In the genomic region with DNA sequence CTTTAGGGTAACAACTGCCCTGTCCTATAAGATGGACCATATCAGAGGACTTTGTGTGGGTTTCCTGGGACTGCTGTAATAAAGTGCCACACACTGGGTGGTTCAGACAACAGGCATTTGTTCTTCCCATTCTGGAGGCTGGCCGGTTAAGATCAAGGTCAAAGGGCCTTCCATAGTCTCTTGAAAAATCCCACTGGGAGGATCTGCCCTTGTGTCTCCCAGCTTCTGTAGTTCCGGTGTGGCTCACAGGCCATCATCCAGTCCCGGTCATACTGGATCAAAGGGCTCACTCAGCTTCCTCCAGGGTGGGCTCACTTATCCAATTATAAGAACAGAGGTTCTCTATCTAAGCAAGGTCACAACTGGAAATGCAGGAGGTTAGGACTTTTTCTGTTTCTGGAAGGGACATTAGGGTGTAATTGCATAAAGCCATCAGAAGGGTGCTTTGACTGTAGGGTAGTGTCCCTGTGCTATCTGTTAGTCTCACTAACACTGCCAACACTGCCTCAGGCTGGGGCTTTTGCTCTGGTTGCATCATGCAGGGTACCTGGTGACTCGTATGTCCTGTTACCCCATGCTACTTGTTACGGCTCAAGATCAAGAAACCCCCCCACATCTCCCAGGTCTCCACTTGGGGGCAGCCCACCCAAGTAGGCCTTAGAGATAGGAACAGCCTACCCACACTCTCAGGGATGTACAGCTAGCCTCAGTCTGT, we compare ENCODE assay signal across 16 mouse cellular contexts. TPM values are rescaled to one million over a fixed set of nuclear protein-coding genes. Genes with fewer than 3 reads are reported as not detected.
DNase-seq lines count a peak whose midpoint lies in the region; ATAC-seq and TF ChIP-seq lines count a peak whose summit lies in the region.
"Had no signal": no experiment of that assay in that cellular context is flagged by ENCODE, and none has a peak within 500 bp of the region (broad histone marks: within the 10 kb centered on the region; RNA-seq: fewer than 3 reads in every experiment).

No protein-coding gene starts in this region.

- WGBS in liver, postnatal 0 days (ENCODE audit: insufficient replicate concordance) = 66% methylated on average over 5 of the region's 5 CpGs
- WGBS in liver, embryonic 12.5 days (ENCODE audit: insufficient replicate concordance) = 64% methylated on average over 5 of the region's 5 CpGs
- 82% methylated on average over 5 of the region's 5 CpGs for WGBS in stomach, postnatal 0 days
- 71% methylated on average over 5 of the region's 5 CpGs for WGBS in forebrain, embryonic 10.5 days
- WGBS in heart, embryonic 11.5 days (ENCODE audit: insufficient replicate concordance) = 73% methylated on average over 5 of the region's 5 CpGs

- ATAC-seq in liver, postnatal 0 days = 0 out of 2 replicates have a peak, but pooled peaks have one; percentile 15
- ATAC-seq in liver, embryonic 12.5 days = no peak
- no peak for ATAC-seq in stomach, postnatal 0 days (ENCODE audit: low FRiP score, low TSS enrichment)
- ATAC-seq in heart, embryonic 11.5 days (replicated peaks; ENCODE audit: insufficient number of reproducible peaks, low FRiP score, low TSS enrichment) = no peak
- ATAC-seq: forebrain, embryonic 13.5 days had no signal

- H3K4me2 ChIP-seq in liver, postnatal 0 days (ENCODE audit: low read depth, low read length) = no peak overlapping the region
- no peak overlapping the region for H3K4me2 ChIP-seq in liver, embryonic 12.5 days
- no peak overlapping the region for H3K4me2 ChIP-seq in stomach, postnatal 0 days (replicated peaks; ENCODE audit: low read depth)
- no peak overlapping the region for H3K4me2 ChIP-seq in heart, embryonic 11.5 days
- H3K4me2 ChIP-seq: forebrain, embryonic 13.5 days; neural tube, embryonic 13.5 days had no signal

- H3K27ac ChIP-seq in liver, postnatal 0 days (ENCODE audit: low read depth) = no peak overlapping the region
- H3K27ac ChIP-seq in liver, embryonic 12.5 days = no peak overlapping the region
- no peak overlapping the region for H3K27ac ChIP-seq in stomach, postnatal 0 days (replicated peaks)
- no peak overlapping the region for H3K27ac ChIP-seq in forebrain, embryonic 10.5 days
- no peak overlapping the region for H3K27ac ChIP-seq in heart, embryonic 11.5 days (ENCODE audit: low read depth, low read length)
- H3K27ac ChIP-seq: forebrain, embryonic 13.5 days; macrophage; neural tube, embryonic 13.5 days had no signal

- TF ChIP-seq CTCF in liver, postnatal 0 days (IDR thresholded peaks at IDR 0.05; ENCODE audit: low read depth) = no peak
- TF ChIP-seq CTCF in stomach, postnatal 0 days (IDR thresholded peaks at IDR 0.05; ENCODE audit: low read depth) = 0 out of 2 replicates have a peak, but pooled peaks have one; percentile 3

- no peak for TF ChIP-seq EP300 in liver, postnatal 0 days (IDR thresholded peaks at IDR 0.05; ENCODE audit: low read depth)
- no peak for TF ChIP-seq EP300 in stomach, postnatal 0 days (optimal IDR thresholded peaks at IDR 0.05)

- no peaks in the 10 kb centered on the region for H3K4me1 ChIP-seq in liver, postnatal 0 days (ENCODE audit: insufficient read depth)
- H3K4me1 ChIP-seq in liver, embryonic 12.5 days = no peaks in the 10 kb centered on the region; the same call in 1 of the 2 replicates
- H3K4me1 ChIP-seq in stomach, postnatal 0 days (replicated peaks; ENCODE audit: control insufficient read depth, insufficient read depth) = peaks cover 7% of the 10 kb centered on the region; the same call in 1 of the 2 replicates
- peaks cover 9% of the 10 kb centered on the region for H3K4me1 ChIP-seq in forebrain, embryonic 10.5 days
- H3K4me1 ChIP-seq in heart, embryonic 11.5 days (ENCODE audit: control insufficient read depth, insufficient read depth, low read length) = peaks cover 24% of the 10 kb centered on the region
- H3K4me1 ChIP-seq: forebrain, embryonic 13.5 days had no signal

- H3K36me3 ChIP-seq in liver, postnatal 0 days (replicated peaks; ENCODE audit: insufficient read depth, low read length) = no peaks in the 10 kb centered on the region
- no peaks in the 10 kb centered on the region for H3K36me3 ChIP-seq in liver, embryonic 12.5 days
- H3K36me3 ChIP-seq in stomach, postnatal 0 days (ENCODE audit: control insufficient read depth, insufficient read depth, low read length) = no peaks in the 10 kb centered on the region
- H3K36me3 ChIP-seq in forebrain, embryonic 10.5 days (replicated peaks) = no peaks in the 10 kb centered on the region
- no peaks in the 10 kb centered on the region for H3K36me3 ChIP-seq in heart, embryonic 11.5 days (ENCODE audit: control insufficient read depth, insufficient read depth, low read length)
- H3K36me3 ChIP-seq: neural tube, embryonic 13.5 days had no signal

- H3K9ac ChIP-seq in liver, postnatal 0 days (replicated peaks) = no peak overlapping the region
- H3K9ac ChIP-seq in liver, embryonic 12.5 days = no peak overlapping the region
- H3K9ac ChIP-seq in stomach, postnatal 0 days (ENCODE audit: low read length) = no peak overlapping the region
- H3K9ac ChIP-seq in heart, embryonic 11.5 days (ENCODE audit: low read depth, low read length) = no peak overlapping the region
- H3K9ac ChIP-seq: forebrain, embryonic 13.5 days; neural tube, embryonic 13.5 days had no signal

- H3K27me3 ChIP-seq in liver, postnatal 0 days (ENCODE audit: insufficient read depth, low read length) = no peaks in the 10 kb centered on the region
- 0 out of 2 replicates have a peak, but pooled peaks cover under 1% of the 10 kb centered on the region for H3K27me3 ChIP-seq in liver, embryonic 12.5 days (replicated peaks)
- no peaks in the 10 kb centered on the region for H3K27me3 ChIP-seq in stomach, postnatal 0 days (ENCODE audit: control insufficient read depth, insufficient read depth, low read length)
- no peaks in the 10 kb centered on the region for H3K27me3 ChIP-seq in forebrain, embryonic 10.5 days (ENCODE audit: poor library complexity, severe bottlenecking)
- H3K27me3 ChIP-seq in heart, embryonic 11.5 days (ENCODE audit: control insufficient read depth, insufficient read depth, low read length) = no peaks in the 10 kb centered on the region
- H3K27me3 ChIP-seq: forebrain, embryonic 13.5 days; neural tube, embryonic 13.5 days had no signal

- H3K9me3 ChIP-seq in liver, postnatal 0 days (ENCODE audit: low read length) = no peaks in the 10 kb centered on the region; the same call in 1 of the 2 replicates
- no peaks in the 10 kb centered on the region for H3K9me3 ChIP-seq in liver, embryonic 12.5 days (replicated peaks)
- no peaks in the 10 kb centered on the region for H3K9me3 ChIP-seq in stomach, postnatal 0 days (ENCODE audit: control insufficient read depth, low read length)
- H3K9me3 ChIP-seq in forebrain, embryonic 10.5 days = no peaks in the 10 kb centered on the region
- H3K9me3 ChIP-seq in heart, embryonic 11.5 days (replicated peaks; ENCODE audit: control insufficient read depth, low read length) = no peaks in the 10 kb centered on the region
- H3K9me3 ChIP-seq: forebrain, embryonic 13.5 days; neural tube, embryonic 13.5 days had no signal

- DNase-seq in adrenal gland, postnatal 14 days = peak; percentile 37
- DNase-seq in adrenal gland, postnatal 25 days = no peak
- no peak for DNase-seq in liver, postnatal 0 days
- peak; percentile 76 for DNase-seq in ZHBTc4 (ENCODE audit: low read depth, low spot score)
- DNase-seq in stomach, postnatal 0 days (ENCODE audit: low spot score) = no peak
- DNase-seq in forebrain, embryonic 10.5 days (ENCODE audit: extremely low spot score, low spot score) = no peak
- DNase-seq: cerebellum, adult 2 months; heart, adult 2 months; layer of hippocampus, adult 9-11 months; lung, adult 18-20 months; midbrain, embryonic 14.5 days had no signal

- H3K4me3 ChIP-seq in liver, postnatal 0 days (ENCODE audit: low read depth, low read length) = no peak overlapping the region
- H3K4me3 ChIP-seq in liver, embryonic 12.5 days = no peak overlapping the region
- H3K4me3 ChIP-seq in stomach, postnatal 0 days (ENCODE audit: low read depth, low read length) = no peak overlapping the region
- no peak overlapping the region for H3K4me3 ChIP-seq in forebrain, embryonic 10.5 days
- no peak overlapping the region for H3K4me3 ChIP-seq in heart, embryonic 11.5 days (ENCODE audit: low read depth, low read length)
- H3K4me3 ChIP-seq: forebrain, embryonic 13.5 days; heart, adult 2 months; neural tube, embryonic 13.5 days had no signal

RNA-seq across cellular contexts. Expression of gene Synj2, which starts 51.9 kb away (rescaled TPM):
- 12.4 and 13.3 TPM in 2 replicates for total RNA-seq in adrenal gland, postnatal 14 days (2021)
- 11.4 and 11.9 TPM in 2 replicates for total RNA-seq in adrenal gland, postnatal 25 days (2021)
- polyA plus RNA-seq in liver, postnatal 0 days (2015; fragmentation: Nextera tagmentation; extraction: Ambion mirVana) = 0.62 TPM in 2 replicates
- polyA plus RNA-seq in liver, embryonic 12.5 days (2016; fragmentation: Nextera tagmentation; extraction: Ambion mirVana) = 1.6 and 1.8 TPM in 2 replicates
- polyA plus RNA-seq in stomach, postnatal 0 days (2015; fragmentation: Nextera tagmentation; extraction: Ambion mirVana) = 3.2 and 3.3 TPM in 2 replicates
- polyA plus RNA-seq in forebrain, embryonic 10.5 days (2016; fragmentation: Nextera tagmentation; extraction: Ambion mirVana) = 0.90 and 1.1 TPM in 2 replicates
- 3.0 and 3.3 TPM in 2 replicates for polyA plus RNA-seq in heart, embryonic 11.5 days (2014; fragmentation: Nextera tagmentation; extraction: Ambion mirVana)

Comparison
In these comparisons a context has a peak if more than half of its experiments do, and no peak if none do; other contexts are left out.
1. DNase-seq: peak in adrenal gland, postnatal 14 days (single experiment) and ZHBTc4 (single experiment); none in adrenal gland, postnatal 25 days (single experiment), liver, postnatal 0 days (single experiment), stomach, postnatal 0 days (single experiment) and forebrain, embryonic 10.5 days (single experiment).